Mouse (Mus musculus): Measurements from ENCODE around the gene Gm21903. TPM values are rescaled to one million over a fixed set of nuclear protein-coding genes. Genes with fewer than 3 reads are reported as not detected.
"Not testable (repeated sequence)": the region's sequence is repeated elsewhere in the genome, so short reads cannot be mapped to it uniquely, and the experiment has no call there.

Gene Gm21903
- not detected in 2 replicates for polyA plus RNA-seq (2016; fragmentation: Nextera tagmentation; extraction: Ambion mirVana)

DNA sequence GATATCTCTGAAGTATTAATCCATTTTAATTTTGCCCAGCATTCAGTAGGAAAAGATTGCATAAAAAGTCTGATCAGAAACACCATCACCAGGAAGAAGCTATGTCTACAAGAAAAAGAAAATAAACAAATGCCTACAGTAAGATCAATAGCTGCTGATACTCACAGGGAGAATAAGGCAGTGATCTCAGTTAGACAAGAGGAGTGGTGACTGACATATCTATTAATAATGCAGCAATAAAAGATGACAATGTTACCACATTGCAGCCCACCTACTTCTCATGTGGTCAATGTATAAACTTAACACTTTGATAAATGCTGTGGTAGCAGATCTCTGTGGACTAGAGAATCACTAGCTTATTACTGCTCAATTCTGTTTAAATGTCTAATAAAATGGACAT lies at the start of gene Gm21903:
TSS of gene Gm21903 (minus strand) at position 101 of the 400 bp plus-strand sequence.
- H3K27me3 ChIP-seq = no peaks in the 10 kb centered on the region
- no peak within 1 kb of the TSS for H3K27ac ChIP-seq
- no peak within 1 kb of the TSS for H3K4me3 ChIP-seq
- H3K9ac ChIP-seq = no peak within 1 kb of the TSS
- H3K9me3 ChIP-seq = no peaks in the 10 kb centered on the region
- H3K4me1 ChIP-seq = no peaks in the 10 kb centered on the region
- H3K36me3 ChIP-seq = no peaks in the 10 kb centered on the region
- ATAC-seq (ENCODE audit: insufficient number of reproducible peaks, insufficient read depth, low FRiP score, low TSS enrichment) = no peak
- no peak within 1 kb of the TSS for H3K4me2 ChIP-seq (replicated peaks)

GRCm38 (mm10) chr17:39076937-39077336 lies 33.8 kb upstream of the Gm21903 start, which contains the start of gene Esp23:
Esp23 (minus strand) TSS chr17:39077037.
- no peak for ATAC-seq (ENCODE audit: insufficient number of reproducible peaks, insufficient read depth, low FRiP score, low TSS enrichment)
- H3K36me3 ChIP-seq = no peaks in the 10 kb centered on the region
- H3K4me2 ChIP-seq (replicated peaks) = no peak within 1 kb of the TSS
- H3K27ac ChIP-seq = no peak within 1 kb of the TSS
- WGBS = 45% methylated on average over 1 of the region's 1 CpGs
- H3K27me3 ChIP-seq = no peaks in the 10 kb centered on the region
- no peaks in the 10 kb centered on the region for H3K4me1 ChIP-seq
- no peak within 1 kb of the TSS for H3K4me3 ChIP-seq
- no peak within 1 kb of the TSS for H3K9ac ChIP-seq
- no peaks in the 10 kb centered on the region for H3K9me3 ChIP-seq

DNA sequence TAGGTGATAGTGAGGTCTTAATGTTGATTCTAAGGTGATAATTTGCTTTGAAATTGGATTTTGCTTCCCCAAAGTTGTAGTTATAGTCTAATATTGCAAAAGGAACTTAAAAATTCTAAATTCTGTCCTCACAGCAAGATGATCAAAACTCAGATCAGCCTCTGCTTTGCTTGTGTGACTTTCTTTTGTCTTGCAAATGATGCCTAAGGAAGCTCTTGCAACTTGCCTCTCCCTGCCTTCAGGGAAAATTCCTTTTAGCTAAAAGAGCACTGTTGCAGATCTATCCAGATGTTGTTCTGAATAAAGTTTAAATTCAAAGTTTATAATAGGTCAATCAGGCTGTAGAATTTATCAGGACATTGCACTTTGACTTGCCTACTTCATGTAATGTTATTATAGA lies 20.5 kb upstream of the Gm21903 start:
- no peak for ATAC-seq (ENCODE audit: insufficient number of reproducible peaks, insufficient read depth, low FRiP score, low TSS enrichment)
- Histone ChIP-seq H3K36me3 (no peaks in the 10 kb centered on the region), H3K9me3 (peaks cover 8% of the 10 kb centered on the region; the same call in 1 of the 2 replicates), H3K27me3 (no peaks in the 10 kb centered on the region), H3K4me2 (replicated peaks) (no peak overlapping the region), H3K9ac (no peak overlapping the region), H3K4me3 (no peak overlapping the region), H3K27ac (no peak overlapping the region), H3K4me1 (no peaks in the 10 kb centered on the region)

GRCm38 (mm10) chr17:39036395-39036794 lies 6.7 kb downstream of the Gm21903 start, which contains the start of gene Esp24:
Esp24 (plus strand) TSS chr17:39036695.
- WGBS = 83% methylated on average over 3 of the region's 3 CpGs
- not testable (repeated sequence) for H3K9ac ChIP-seq; H3K4me3 ChIP-seq; H3K9me3 ChIP-seq; H3K36me3 ChIP-seq; H3K4me2 ChIP-seq (replicated peaks); ATAC-seq (ENCODE audit: insufficient number of reproducible peaks, insufficient read depth, low FRiP score, low TSS enrichment); H3K27me3 ChIP-seq; H3K27ac ChIP-seq; H3K4me1 ChIP-seq

DNA sequence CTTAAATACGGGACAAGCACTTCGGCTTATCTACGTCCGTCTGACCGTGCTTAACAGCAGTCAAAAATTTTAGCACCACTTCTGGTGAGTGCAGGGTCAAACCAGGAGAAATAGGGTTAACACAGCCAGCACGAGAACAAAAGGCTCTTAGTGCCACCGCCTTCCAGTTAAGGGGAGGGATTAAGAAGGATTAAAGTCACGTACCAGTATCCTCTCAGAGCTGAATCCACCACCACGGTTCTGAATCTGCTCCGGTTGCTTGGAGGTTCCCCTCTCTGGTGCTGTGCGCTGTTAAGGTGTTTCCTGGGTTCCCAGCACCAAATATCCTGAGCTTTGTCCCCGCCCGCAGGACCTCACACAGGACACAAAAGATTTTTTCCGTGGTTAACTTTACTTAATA lies 26.0 kb downstream of the Gm21903 start:
- H3K4me1 ChIP-seq = no peaks in the 10 kb centered on the region
- no peaks in the 10 kb centered on the region for H3K36me3 ChIP-seq
- no peaks in the 10 kb centered on the region for H3K27me3 ChIP-seq
- no peak overlapping the region for H3K27ac ChIP-seq
- peaks cover 8% of the 10 kb centered on the region; the same call in 1 of the 2 replicates for H3K9me3 ChIP-seq
- no peak overlapping the region for H3K4me2 ChIP-seq (replicated peaks)
- 59% methylated on average over 14 of the region's 14 CpGs for WGBS
- no peak overlapping the region for H3K4me3 ChIP-seq
- no peak overlapping the region for H3K9ac ChIP-seq
- ATAC-seq (ENCODE audit: insufficient number of reproducible peaks, insufficient read depth, low FRiP score, low TSS enrichment) = no peak

DNA sequence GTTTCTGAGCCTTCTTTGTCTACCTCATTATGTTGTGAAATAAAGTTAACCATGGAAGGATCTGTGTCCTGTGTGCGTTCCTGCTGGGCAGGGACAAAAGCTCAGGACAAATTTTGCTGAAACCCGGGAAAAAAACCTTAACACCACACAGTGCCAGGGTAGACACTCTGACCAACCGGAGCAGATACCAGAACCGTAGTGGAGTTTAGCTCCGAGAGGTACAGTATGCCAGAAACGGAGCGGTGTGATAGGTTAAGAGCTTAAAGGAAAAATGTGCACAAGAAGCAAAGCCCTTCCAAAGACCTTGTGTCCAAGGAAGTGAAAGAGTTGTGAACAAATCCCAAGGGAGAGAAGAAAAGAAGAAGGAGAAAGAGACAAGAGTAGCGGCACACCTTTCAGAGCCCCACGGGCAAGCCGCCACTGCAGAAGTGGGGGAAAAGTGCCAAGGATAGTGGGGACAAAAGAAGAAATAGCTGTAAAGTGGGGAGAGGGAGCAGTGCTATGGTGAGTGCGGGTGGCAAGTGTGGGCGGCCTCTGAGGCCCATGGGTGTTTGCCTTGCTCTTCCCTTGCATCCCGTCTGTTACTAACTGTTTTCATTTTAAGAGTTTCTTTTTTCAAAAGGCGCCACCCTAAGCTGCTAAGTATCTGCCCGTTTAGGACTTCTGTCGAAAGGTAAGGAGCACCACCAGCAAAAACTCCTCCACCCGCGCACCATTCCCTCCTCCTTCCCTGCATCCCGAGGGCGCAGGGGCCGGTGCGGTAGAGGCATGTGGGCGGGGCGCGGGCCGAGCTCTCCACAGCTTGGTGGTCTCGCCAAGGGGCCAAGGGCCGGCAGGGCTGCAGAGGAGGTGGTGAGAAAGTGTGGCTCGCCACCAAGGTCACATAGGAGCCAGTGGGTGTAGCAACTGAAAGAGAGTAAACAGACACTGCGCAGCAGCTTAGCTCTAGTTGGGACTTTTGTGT lies 32.2 kb downstream of the Gm21903 start:
- ATAC-seq (ENCODE audit: insufficient number of reproducible peaks, insufficient read depth, low FRiP score, low TSS enrichment) = no peak
- H3K27me3 ChIP-seq = no peaks in the 10 kb centered on the region
- no peak overlapping the region for H3K27ac ChIP-seq
- H3K9me3 ChIP-seq = peaks cover 4% of the 10 kb centered on the region; the same call in 1 of the 2 replicates
- no peaks in the 10 kb centered on the region for H3K36me3 ChIP-seq
- H3K9ac ChIP-seq = no peak overlapping the region
- WGBS = 41% methylated on average over 30 of the region's 30 CpGs
- peak overlapping the region; percentile 28 for H3K4me2 ChIP-seq (replicated peaks)
- H3K4me3 ChIP-seq = no peak overlapping the region
- H3K4me1 ChIP-seq = no peaks in the 10 kb centered on the region

GRCm38 (mm10) chr17:39009846-39010245 lies 33.3 kb downstream of the Gm21903 start:
- Histone ChIP-seq H3K4me2 (replicated peaks) (no peak overlapping the region), H3K36me3 (no peaks in the 10 kb centered on the region), H3K27ac (no peak overlapping the region), H3K4me1 (no peaks in the 10 kb centered on the region), H3K9ac (no peak overlapping the region), H3K9me3 (no peaks in the 10 kb centered on the region), H3K4me3 (no peak overlapping the region), H3K27me3 (no peaks in the 10 kb centered on the region)
- ATAC-seq (ENCODE audit: insufficient number of reproducible peaks, insufficient read depth, low FRiP score, low TSS enrichment) = no peak
- WGBS = 89% methylated on average over 1 of the region's 1 CpGs

Other genes starting within 250 kb of the Gm21903 start
- gene Esp24, start 6.6 kb downstream of the Gm21903 start, polyA plus RNA-seq (2016; fragmentation: Nextera tagmentation; extraction: Ambion mirVana) = not detected in 2 replicates
- gene Esp23, start 33.7 kb upstream of the Gm21903 start, polyA plus RNA-seq (2016; fragmentation: Nextera tagmentation; extraction: Ambion mirVana) = not detected in 2 replicates
- gene Esp22, start 52.0 kb upstream of the Gm21903 start, polyA plus RNA-seq (2016; fragmentation: Nextera tagmentation; extraction: Ambion mirVana) = not detected in 2 replicates

Data from embryonic facial prominence, embryonic 12.5 days (tissue).